Mouse (Mus musculus) thymus, adult 2 months (tissue): Measurements from ENCODE around the gene 2010300C02Rik.

Experiments
- CTCF ChIP-seq: fragments of 200-500 bp; IDR thresholded peaks from 2 replicates; pipeline ENCODE4 v1.5.1; 2012; ENCODE audit warnings: mild to moderate bottlenecking, control low read depth, low read length, moderate library complexity, borderline replicate concordance; ENCODE audit not compliant: control insufficient read depth, poor library complexity, insufficient read depth; ENCODE audit errors: extremely low read depth
- POLR2A ChIP-seq: fragments of 200-500 bp; IDR thresholded peaks from 2 replicates; pipeline ENCODE4 v1.6.1; 2012; ENCODE audit warnings: mild to moderate bottlenecking, low read length, control low read depth, moderate library complexity; ENCODE audit not compliant: control insufficient read depth, poor library complexity, insufficient read depth; ENCODE audit errors: extremely low read depth

GRCm38 (mm10) chr1:37583167-37583566 lies 136.7 kb downstream of the 2010300C02Rik start:
- TF ChIP-seq POLR2A (no peak), CTCF (no peak)
